Mouse (Mus musculus): ENCODE data around the gene Ccdc38. TPM values are rescaled to one million over a fixed set of nuclear protein-coding genes. Genes with fewer than 3 reads are reported as not detected.
A peak's percentile ranks its signal among the peaks of the same experiment; 100 is the strongest.

Gene Ccdc38
- not detected for total RNA-seq (2021)
- long read RNA-seq, experiment 1 = 0 reads
- long read RNA-seq, experiment 2 = 0 reads

DNA sequence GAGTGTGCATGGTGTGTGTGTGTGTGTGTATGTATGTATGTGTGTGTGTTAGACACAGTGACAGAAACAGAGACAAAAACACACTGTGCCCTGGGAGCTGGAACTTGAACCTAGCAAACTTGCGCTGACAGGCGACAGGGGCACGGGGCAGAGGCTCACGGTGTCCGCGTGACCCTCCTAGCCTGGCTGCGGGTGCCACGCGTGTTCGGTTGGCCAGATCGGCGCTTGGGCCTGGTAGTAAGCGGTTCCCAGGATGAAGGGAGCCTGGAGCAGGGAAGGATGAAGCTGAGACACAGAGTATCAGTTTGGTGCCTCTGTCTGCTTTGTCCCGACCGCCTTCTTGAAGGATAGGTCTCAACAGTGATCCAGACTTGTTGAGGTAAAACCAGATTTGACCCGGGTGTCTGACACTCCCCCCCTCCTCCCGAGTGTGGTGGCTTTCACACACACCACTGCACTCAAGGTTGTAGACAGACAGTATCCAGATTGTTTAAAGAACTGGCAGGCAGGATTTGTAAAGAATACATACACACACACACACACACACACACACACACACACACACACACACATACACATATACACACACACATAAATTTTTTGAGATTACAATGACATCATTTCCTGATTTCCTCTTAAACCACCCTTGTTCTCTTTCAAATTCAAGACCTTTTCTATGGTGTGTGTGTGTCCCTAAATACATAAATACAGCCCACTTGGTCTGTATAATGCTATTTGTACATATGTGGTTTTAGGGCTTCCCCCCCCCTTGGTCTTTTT lies at the start of gene Ccdc38:
Gene Ccdc38 (plus strand): TSS at position 202 of the 780 bp plus-strand sequence.
- no peak for DNase-seq (ENCODE audit: low spot score in 2 of 2)

DNA sequence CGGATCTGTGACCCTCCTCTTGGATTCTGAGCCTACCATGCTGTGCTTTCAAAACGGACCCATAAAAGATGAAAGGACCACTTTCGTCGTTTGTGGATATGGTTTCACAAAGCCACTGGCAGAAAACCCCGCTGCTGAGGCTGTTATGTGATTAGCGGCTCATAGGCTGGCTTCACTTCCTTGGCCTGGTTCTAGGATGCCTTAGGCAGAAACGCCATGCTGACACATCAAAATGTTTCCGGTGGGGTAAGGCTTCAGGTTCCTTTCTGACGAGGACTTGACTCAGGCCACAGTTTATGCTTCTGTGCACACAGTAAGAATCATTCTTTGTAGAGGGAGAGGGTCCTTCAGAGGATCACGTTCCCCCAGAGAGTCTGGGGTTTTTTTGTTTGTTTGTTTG lies 39.6 kb upstream of the Ccdc38 start:
- DNase-seq (ENCODE audit: low spot score in 2 of 2) = no peak

DNA sequence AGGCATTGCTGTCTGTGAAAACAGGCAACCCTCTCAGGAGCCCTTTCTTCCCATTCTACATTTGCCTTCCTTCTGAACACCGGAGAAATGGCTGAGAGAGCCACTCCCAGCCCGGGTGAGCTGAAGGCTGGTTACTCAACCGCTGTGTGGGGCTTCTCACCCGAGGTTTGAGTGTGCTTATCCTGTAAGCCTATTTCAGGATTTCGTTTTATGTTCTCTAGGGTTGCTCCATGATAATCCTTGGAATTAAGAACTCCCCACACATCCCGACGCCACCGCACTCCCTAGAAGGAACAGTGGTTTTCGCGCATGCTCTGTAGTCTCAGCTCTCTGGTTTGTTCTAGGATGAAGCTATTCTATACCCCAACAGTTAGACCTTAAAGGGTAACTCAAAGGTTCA lies 39.1 kb upstream of the Ccdc38 start:
- DNase-seq (ENCODE audit: low spot score in 2 of 2) = no peak

DNA sequence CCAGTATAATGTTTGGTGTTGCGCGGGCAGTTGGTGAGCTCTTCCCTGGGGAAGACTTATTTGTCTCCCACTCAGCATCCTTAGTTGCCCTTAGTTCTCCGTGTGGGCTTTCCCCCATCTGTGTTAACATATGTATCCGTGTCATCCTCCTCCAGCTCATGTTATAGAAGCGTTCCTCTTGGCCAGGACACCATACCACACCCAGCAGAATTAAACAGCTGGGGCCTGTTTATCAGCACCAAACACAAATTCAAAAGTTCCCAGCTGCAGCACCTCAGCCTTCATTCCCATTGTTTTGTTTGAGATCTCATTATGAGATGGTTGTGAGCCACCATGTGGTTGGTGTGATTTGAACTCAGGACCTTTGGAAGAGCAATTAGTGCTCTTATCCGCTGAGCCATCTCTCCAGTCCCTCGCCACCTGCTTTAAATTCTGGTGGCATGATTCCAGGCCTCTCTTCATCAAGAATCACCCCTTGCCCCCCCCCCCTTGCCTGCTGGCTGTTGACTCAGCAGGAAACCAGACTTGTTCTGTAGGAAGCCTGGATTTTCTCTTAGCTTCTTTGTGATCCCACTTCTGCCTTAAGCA lies 32.0 kb upstream of the Ccdc38 start:
- DNase-seq (ENCODE audit: low spot score in 2 of 2) = no peak

DNA sequence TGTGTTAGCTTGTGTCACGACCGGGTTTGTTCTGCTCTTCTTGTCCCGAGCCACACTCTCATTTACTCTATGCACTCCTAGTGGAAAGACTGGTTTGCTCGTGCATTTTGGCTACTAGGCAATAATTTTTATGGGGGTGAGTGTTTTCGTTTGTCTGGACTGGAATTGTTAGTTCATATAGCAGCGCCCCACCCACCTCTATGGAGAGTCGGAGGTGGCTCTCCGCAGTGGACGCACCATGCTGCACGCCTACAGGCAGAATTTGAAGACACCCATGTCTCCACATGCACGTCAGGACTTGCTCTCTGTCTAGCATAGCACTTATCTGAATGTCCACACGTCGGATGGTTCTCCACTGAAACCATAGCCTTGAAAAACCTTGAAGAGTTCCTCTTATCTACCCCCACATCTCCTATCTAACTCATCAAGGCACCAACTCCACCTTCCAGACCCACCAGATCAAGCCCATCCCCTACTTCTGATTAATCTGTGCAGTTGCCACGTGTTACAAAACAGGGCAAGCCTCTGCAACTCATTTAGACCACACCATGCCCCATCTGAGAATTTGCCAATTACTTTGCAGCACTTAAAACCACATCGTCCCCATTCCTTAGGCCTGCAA lies 30.8 kb upstream of the Ccdc38 start:
- DNase-seq (ENCODE audit: low spot score in 2 of 2) = no peak

DNA sequence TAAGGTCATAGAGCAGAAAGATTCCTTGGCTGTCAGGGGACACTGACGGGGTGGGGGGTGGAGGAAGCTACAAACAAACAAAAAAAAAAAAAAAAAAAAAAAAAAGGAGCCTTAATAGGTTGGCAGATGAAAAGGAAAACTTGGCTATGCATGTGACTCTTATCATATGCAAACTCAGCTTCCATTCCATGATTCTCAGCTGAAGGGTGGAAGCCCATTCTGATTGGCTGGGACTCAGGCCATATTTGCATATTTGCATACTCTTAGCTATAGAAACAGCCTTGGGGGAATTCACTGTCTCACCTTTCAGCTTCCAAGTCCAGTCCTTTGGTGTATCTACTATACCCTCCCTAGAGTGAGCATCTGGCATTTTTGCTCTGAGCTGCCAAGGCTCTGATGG lies 25.0 kb upstream of the Ccdc38 start:
- DNase-seq (ENCODE audit: low spot score in 2 of 2) = no peak

DNA sequence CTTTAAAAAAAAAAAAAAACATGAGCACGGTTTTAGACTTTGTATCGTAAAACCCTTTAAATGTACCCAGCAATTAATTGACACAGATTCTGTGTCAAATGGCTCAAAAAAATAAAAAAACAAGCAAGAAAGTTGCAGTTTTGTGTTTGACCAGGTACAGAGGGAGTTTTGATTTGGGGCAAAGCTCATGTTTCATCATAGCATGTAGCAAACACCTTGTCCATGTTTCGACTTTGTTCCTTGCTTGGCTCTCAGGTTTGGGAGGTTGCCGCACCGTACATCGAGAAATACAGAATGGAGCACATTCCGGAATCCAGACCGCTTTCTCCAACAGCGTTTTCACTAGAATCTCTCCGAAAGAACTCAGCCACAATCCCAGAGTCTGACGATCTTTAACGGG lies 24.5 kb upstream of the Ccdc38 start:
- no peak for DNase-seq (ENCODE audit: low spot score in 2 of 2)

DNA sequence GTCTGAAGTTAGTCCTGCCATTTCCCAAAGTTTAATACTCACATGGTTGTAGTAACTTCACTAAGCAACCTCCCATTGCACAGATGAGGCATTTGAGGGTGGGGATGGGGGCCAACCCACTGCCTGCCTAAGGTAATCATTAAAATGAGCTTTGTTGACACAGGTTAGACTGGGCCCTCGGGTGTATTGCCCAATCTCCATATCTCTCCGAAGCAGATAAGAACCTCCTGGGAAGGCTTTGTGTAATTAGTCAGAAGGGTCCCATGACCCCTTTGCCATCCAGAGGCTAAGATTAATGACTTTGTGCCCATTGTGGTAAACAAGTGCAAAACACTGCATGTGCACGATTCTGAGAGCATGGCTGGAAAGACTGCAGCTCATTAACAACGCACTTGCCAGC lies 22.7 kb upstream of the Ccdc38 start:
- DNase-seq (ENCODE audit: low spot score in 2 of 2) = no peak

DNA sequence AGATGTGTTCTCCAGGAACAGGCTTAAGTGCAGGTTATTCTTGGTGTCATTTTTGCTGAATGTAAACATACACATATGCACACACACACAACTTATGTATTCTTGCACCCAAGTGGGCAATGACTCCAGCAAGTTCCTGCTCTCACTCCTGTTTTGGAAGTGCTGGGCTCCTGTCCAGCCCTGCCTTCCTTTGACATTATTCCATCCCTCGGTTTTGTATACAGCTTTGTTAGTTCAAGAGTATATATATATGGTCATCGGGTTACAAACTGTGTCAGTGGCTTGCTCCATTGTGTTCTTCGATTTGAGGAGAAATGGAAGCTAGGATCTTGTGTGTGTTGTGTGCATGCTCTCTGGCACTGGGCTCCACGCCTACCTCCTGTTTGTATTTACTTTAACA lies 22.2 kb upstream of the Ccdc38 start:
- no peak for DNase-seq (ENCODE audit: low spot score in 2 of 2)

DNA sequence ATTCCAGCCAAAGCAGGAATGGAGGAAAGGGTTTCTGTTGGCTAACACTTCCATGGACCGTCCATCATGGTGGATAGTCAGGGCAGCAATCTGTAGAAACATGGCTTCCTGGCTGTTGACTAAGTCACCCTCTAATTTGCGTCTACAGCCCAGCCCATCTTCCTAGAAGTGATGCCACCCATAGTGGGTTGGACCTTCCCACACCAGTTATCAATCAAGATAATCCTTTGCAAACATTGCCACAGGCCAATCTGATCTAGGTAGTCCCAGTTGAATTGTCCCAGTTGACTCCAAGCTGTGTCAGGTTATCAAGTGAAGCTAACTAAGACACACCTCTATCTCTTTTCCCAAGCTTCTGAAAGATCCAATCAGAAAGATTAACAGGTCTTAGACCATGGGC lies 21.8 kb upstream of the Ccdc38 start:
- no peak for DNase-seq (ENCODE audit: low spot score in 2 of 2)

DNA sequence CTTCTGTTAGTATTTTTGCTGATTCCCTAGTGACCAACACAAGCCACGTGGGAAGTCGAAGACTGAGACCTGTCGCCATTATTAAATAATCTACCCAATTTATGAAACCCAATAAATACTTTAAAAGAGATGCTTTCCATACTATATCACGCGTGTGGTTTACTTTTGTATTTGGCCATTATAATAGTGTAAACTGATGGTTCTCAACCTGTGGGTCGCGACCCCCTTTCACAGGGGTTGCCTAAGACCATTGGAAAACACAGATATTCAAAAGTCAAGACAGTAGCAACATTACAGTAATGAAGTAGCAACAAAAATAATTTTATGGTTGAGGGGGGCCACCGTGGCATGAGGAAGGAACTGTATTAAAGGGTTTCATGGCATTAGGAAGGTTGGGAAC lies 21.3 kb upstream of the Ccdc38 start:
- DNase-seq (ENCODE audit: low spot score in 2 of 2) = no peak

DNA sequence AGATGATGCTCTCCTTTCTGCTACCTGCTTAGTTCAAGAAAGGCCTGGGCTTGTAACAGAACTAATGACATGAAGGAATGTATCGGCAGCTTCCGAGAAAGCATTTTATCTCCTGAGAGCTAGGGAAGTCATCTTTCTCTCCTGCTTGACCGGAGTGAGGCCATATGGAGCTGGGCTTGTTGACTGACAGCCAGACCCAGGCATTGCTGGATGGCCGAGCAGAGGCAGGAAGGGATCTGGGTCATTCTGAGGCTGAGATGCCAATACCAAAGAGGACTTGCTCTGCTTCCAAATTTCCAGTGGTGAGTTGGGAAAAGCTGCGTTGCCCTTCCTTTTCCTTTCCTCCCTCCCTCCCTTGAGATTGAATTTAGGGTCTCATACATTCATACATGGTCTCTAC lies 20.7 kb upstream of the Ccdc38 start:
- DNase-seq (ENCODE audit: low spot score in 2 of 2) = no peak

DNA sequence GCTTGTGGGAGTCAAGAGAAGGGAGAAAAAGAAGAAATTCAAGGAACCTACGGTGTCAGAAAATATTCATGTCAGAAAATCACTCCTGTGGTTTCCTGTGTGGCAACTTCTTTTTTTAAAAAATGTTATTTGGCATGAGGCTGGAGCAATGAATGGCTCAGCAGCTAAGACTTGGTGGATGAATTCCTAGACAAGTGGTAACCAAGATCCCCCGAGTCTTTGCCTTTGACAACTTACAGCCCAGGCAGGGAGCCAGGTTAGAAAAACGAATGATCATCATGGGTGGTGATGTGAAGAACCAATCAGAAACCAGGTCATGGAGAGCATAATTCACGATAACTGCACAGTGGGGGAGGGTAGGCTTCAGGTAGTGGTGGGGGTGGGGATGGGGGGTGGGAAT lies 19.4 kb upstream of the Ccdc38 start:
- no peak for DNase-seq (ENCODE audit: low spot score in 2 of 2)

DNA sequence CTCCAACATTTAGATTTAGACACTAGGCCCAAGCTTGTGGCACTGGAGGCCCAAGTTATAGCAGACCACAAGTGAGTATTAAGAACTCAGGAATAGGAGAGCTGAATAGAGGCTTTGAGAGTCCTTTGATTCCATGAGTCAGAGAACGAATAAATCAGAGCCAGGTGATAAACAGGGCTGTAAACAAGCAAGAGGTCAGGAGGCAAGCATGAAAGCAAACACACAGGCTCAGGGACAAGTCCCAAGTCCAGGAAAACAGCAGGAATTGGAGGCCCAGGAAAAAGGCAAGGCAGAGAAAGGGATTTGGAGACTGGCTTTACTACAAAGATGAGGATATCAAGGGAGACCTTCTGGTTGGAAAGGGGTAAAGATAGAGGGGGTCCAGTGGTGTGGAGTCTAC lies 15.1 kb upstream of the Ccdc38 start:
- DNase-seq (ENCODE audit: low spot score in 2 of 2) = no peak

DNA sequence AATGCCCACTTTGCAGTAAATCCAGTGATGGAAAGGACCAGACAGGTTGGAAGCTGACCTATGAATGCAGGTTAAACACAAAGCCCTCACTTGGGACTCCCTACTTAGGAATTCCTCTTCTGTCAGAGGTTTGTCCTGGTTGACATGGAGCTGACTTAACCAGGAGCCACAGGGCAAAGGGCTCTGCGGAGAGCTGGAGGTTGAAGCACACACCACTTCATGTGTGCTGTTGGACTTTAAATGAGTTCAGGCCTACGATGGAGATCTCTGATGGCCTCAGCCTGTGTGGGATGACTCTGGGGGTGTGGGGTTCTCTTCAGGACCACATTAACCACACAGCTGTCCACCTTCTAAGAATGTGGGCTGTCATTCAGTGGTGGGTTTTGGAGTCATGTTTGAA lies 2.1 kb upstream of the Ccdc38 start:
- no peak for DNase-seq (ENCODE audit: low spot score in 2 of 2)

DNA sequence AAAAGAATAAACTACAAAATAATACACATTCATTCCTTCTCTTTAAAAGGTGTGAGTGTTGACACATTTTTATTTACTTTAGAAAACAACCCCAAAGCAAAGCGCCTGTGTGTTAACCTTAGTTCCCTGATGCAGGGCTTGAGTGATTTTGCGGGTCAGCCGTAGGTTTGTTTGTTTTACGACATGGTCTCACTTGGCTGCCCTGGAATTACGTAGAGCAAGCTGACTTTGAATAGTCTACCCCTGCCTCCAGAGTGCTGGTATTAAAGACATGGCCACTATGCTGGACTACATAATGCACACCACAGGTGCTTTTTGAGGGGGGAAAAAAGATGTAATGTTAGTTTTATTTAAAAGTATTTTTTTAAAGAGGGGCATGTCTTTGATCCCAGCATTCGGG lies 1.6 kb upstream of the Ccdc38 start:
- no peak for DNase-seq (ENCODE audit: low spot score in 2 of 2)

DNA sequence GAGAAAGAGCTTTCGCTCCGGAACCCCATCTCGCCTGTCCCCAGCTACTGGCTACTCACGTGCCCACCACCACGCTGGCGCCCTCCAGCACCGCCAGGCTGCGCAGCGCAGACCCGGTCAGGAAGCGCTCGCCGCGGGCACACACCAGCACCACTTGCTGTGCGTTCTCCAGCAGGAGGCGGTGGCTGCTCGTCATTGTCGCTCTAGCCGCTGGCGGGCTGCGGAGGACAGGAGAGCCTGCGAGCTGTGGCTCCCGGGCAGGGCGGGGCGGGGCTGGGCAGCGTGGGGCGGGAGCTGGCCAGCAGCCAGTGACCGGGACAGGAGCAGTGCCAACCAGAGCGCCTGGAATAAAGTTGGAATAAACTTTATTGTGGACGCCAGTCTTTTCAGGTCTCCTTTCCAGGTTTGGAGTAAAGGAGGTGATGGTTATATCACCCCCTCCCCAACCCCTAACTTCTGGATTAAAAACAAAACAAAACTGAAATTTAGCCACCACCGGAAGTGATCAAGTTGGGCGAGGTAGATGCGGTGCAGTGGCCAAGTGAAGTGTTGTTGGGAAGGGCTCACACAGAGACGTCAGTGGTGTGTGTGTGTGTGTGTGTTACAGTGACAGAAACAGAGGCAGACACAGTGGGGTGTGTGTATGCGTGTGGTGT lies 529 bp upstream of the Ccdc38 start, which contains the start of gene Amdhd1:
Gene Amdhd1 (minus strand): TSS at position 259 of the 656 bp plus-strand sequence.
- peak; percentile 74 to 76 for DNase-seq (ENCODE audit: low spot score in 2 of 2)

DNA sequence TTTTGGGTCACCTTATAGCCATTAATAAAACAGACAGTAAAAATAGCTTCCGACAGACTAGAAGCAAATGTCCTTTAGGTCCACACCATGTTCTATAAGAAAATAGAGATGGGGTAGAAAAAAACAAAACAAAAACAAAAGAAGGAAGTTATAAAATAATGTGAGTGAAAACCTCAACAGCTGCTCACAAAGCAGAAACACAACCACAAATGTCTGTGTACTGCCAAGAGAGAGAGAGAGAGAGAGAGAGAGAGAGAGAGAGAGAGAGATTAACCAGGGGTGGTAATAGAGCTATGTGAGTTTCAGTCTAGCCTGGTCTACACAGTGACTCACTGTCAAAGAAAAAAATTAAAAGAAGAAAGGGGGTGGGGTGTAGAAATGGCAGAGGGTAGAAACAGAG lies 1.2 kb downstream of the Ccdc38 start:
- no peak for DNase-seq (ENCODE audit: low spot score in 2 of 2)

DNA sequence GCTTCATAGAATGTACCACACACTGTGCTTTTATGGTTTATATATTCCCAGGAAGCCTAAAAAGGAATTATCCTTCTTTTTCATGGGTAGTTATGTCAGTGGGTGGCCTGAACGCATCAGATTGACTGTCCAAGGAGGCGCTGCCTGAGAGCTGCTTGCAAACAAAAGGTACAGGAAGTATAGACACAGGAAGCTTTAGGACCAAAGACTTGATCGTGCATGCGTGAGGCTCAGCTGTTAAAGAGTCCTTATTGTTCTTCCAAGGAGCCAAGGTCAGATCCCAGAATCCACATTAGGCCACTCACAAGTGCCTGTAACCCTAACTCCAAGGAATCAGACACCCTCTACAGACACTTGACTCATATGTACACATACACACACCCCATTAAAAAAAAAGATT lies 1.9 kb downstream of the Ccdc38 start:
- DNase-seq (ENCODE audit: low spot score in 2 of 2) = no peak

DNA sequence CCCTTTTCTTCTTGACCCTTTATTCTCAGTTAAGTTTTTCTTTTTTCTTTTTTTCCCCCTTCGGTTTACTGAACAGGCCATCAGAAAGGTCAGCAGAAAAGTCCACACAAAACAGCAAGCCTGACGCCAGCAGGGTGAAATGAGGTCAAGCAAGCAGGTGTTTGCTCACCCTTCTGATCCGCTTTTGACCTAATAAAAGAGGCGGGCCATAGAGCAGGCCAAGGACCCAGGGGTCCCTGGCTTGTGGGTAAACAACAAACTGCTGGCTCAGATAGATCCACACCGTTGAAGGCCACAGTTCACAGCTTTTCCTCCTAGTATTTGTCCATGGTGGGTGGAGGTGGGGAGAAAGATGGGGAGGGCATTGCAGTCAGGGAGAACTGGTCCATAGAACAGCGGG lies 2.7 kb downstream of the Ccdc38 start:
- no peak for DNase-seq (ENCODE audit: low spot score in 2 of 2)

DNA sequence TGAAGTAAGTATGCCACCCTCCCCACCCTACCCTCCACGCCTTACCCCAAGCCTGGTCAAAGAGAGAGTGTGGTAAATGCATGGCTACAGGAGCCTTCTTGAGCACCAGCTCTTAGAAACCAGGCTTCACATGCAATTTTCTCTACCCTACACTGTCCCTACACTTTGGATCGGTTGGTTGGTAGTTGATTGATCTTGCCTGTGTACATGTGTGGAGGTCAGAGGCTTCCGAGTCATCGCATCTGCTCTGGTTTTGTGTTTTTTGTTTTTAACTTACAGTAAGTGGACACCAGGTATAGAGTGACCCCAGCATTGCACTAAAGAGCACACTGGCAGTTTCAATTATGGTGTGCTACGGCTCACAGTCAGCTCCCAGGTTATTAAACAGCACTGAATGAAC lies 3.7 kb downstream of the Ccdc38 start:
- DNase-seq (ENCODE audit: low spot score in 2 of 2) = no peak

DNA sequence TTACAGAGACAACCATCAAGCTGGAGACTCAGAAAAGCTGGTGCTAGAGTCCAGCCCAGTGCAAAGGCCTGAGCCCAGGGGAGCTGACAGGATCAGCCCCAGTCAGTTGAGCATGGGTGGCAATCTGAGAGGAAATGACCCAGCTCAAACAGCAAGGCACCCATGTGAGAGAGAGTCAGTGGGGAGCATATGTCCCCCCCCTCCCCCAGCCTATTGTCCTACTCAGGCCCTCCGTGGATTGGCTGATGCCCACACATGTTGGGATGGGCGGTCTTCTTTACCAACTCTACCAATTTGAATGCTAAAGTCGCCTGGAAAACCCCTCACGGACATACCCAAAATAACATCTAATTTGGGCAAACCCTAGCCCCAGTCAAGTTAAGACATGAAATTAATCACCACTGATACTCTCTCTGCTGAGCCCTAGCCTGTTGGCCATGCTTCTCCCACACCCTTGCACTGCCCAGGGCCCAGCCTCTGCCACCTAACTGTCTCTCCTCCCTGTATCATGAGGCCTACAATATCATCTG lies 7.4 kb downstream of the Ccdc38 start:
- no peak for DNase-seq (ENCODE audit: low spot score in 2 of 2)

Measured in adrenal gland, adult 18-20 months (tissue).